Mouse (Mus musculus) CD8-positive naive resting alpha-beta T cell, adult 57 days (primary cell): ENCODE measurements around the gene Aox4. TPM values are rescaled to one million over a fixed set of nuclear protein-coding genes. Genes with fewer than 3 reads are reported as not detected.

Source experiments
- total RNA-seq: library from RNA; stranded (reverse); gene quantifications from one replicate; pipeline ENCODE4 v1.2.4, GENCODE M21; 2023

The Aox4 gene
- total RNA-seq: not detected

DNA sequence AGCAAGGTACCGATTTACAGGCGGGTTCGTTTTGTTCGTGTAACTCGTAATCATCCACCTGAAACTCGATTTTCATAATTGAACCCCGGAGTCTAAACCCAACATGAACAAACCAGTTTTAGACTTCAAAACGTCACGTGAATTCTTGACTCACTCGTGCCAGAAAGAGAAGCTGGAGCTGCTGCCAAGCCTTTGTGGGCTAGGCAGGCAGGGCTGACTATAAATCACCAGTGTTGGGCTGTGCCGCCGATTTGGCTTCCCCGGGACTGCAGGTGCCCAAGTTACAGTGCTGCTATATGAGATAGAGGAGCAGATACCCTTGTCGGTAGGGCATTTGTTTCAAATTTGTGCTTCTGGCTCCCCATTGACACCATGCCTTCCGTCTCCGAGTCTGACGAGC, at the start of gene Aox4:
Gene Aox4, plus strand, starts transcription at position 195 of the 400 bp plus-strand sequence.

GRCm38 (mm10) chr1:58278026-58278425, 67.8 kb downstream of the Aox4 start, which contains the start of gene Aox2:
Gene Aox2 (plus strand): TSS chr1:58278326.

Other genes with a start within 250 kb of the Aox4 start
- 0.49 TPM for gene Sgo2a, start 214.4 kb upstream of the Aox4 start, total RNA-seq
- gene Kctd18, start 191.4 kb upstream of the Aox4 start, total RNA-seq: 56.6 TPM
- not detected for gene Aox1, start 180.5 kb upstream of the Aox4 start, total RNA-seq
- not detected for gene Aox3, start 97.3 kb upstream of the Aox4 start, total RNA-seq
- 0.15 TPM for gene Aox2, start 67.9 kb downstream of the Aox4 start, total RNA-seq
- gene Bzw1, start 182.5 kb downstream of the Aox4 start, total RNA-seq: 170 TPM
- gene Clk1, start 213.7 kb downstream of the Aox4 start, total RNA-seq: 1,356 TPM
- gene Nif3l1, start 234.8 kb downstream of the Aox4 start, total RNA-seq: 28.0 TPM
- 51.9 TPM for gene Ppil3, start 235.1 kb downstream of the Aox4 start, total RNA-seq